20 mouse cellular contexts compared by ENCODE assay signal in the genomic region with DNA sequence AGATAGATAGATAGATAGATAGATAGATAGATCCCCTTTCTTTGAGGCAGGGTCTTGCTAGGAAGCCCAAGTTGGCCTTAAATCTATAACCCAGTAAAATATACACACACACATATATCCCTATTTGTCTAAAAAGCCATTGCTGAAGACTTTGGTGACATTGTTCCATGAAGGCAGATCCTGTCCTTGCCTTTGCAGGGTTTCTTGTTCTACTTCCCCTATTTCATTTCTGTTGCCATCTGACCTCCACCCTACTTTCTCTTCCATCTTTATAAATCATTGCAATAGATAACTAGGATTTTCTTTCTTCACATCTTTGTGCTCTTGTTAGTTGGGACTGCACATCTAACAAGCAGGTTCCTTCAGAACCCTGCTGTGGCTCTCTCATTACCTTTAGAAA. TPM values are rescaled to one million over a fixed set of nuclear protein-coding genes. Genes with fewer than 3 reads are reported as not detected.
DNase-seq lines count a peak whose midpoint lies in the region; ATAC-seq and TF ChIP-seq lines count a peak whose summit lies in the region.
"Had no signal": no experiment of that assay in that cellular context is flagged by ENCODE, and none has a peak within 500 bp of the region (broad histone marks: within the 10 kb centered on the region; RNA-seq: fewer than 3 reads in every experiment).

No protein-coding gene starts in this region.

- DNase-seq in heart, adult 11 months = peak; percentile 57
- no peak for DNase-seq in heart, embryonic 10.5 days (ENCODE audit: low spot score)
- DNase-seq in MEL (ENCODE audit: low read depth, low spot score) = peak; percentile 30
- peak; percentile 20 for DNase-seq in splenic B cell, adult 2 months (ENCODE audit: low read depth, low spot score)
- no peak for DNase-seq in spleen, postnatal 4 days (ENCODE audit: low spot score in 2 of 2)
- DNase-seq: adrenal gland, adult 8-10 months; cerebellum, adult 11-12 months; cerebellum, adult 9-10 months; cerebellum, postnatal 25 days; forebrain, postnatal 0 days; gastrocnemius, postnatal 36 days; heart, adult 2 months had no signal

- H3K9me3 ChIP-seq in heart, embryonic 10.5 days = no peaks in the 10 kb centered on the region
- no peaks in the 10 kb centered on the region for H3K9me3 ChIP-seq in MEL (replicated peaks; ENCODE audit: insufficient read depth, low read length)
- no peaks in the 10 kb centered on the region for H3K9me3 ChIP-seq in liver, embryonic 12.5 days (replicated peaks)
- H3K9me3 ChIP-seq: embryonic facial prominence, embryonic 10.5 days; forebrain, embryonic 13.5 days; heart, embryonic 12.5 days; hindbrain, embryonic 10.5 days had no signal

- H3K4me2 ChIP-seq in liver, embryonic 12.5 days = no peak overlapping the region
- H3K4me2 ChIP-seq: forebrain, embryonic 13.5 days; heart, embryonic 12.5 days; hindbrain, embryonic 14.5 days had no signal

- ATAC-seq in granulocyte monocyte progenitor cell, adult 5-6 weeks (replicated peaks; ENCODE audit: poor library complexity, severe bottlenecking) = peak; percentile 74
- ATAC-seq in liver, embryonic 12.5 days = no peak
- ATAC-seq: forebrain, embryonic 13.5 days; forebrain, postnatal 0 days had no signal

- no peak for TF ChIP-seq RAD21 in MEL (IDR thresholded peaks at IDR 0.05; ENCODE audit: low read depth, low read length)

- H3K9ac ChIP-seq in MEL (ENCODE audit: control insufficient read depth, low read depth, low read length, poor library complexity, severe bottlenecking) = no peak overlapping the region
- no peak overlapping the region for H3K9ac ChIP-seq in liver, embryonic 12.5 days
- H3K9ac ChIP-seq: forebrain, embryonic 13.5 days; forebrain, postnatal 0 days; heart, embryonic 12.5 days; hindbrain, embryonic 14.5 days had no signal

- H3K79me2 ChIP-seq in MEL (ENCODE audit: control insufficient read depth, insufficient read depth, low read length, poor library complexity) = peaks cover 18% of the 10 kb centered on the region

- peaks cover 12% of the 10 kb centered on the region; the same call in 1 of the 2 replicates for H3K36me3 ChIP-seq in heart, embryonic 10.5 days
- H3K36me3 ChIP-seq in MEL (ENCODE audit: control insufficient read depth in 1 of 2, insufficient read depth in 2 of 2, low read length in 2 of 2) = peaks cover 3 to 6% of the 10 kb centered on the region in 2 experiments
- H3K36me3 ChIP-seq in splenic B cell, adult 2 months (ENCODE audit: control insufficient read depth, insufficient read depth, low read length, poor library complexity, severe bottlenecking) = no peaks in the 10 kb centered on the region
- peaks cover 15% of the 10 kb centered on the region for H3K36me3 ChIP-seq in liver, embryonic 12.5 days

- TF ChIP-seq CTCF in MEL (IDR thresholded peaks at IDR 0.05 in 2 of 3, conservative IDR thresholded peaks at IDR 0.05 in 1 of 3; ENCODE audit: control insufficient read depth in 1 of 3, insufficient read depth in 1 of 3, low read depth in 2 of 3, low read length in 3 of 3, poor library complexity in 1 of 3, severe bottlenecking in 1 of 3) = no peak

- H3K27me3 ChIP-seq in heart, embryonic 10.5 days (ENCODE audit: insufficient read depth, poor library complexity, severe bottlenecking) = no peaks in the 10 kb centered on the region
- no peaks in the 10 kb centered on the region for H3K27me3 ChIP-seq in MEL (ENCODE audit: control insufficient read depth in 1 of 2, insufficient read depth in 2 of 2, low read length in 2 of 2)
- no peaks in the 10 kb centered on the region for H3K27me3 ChIP-seq in splenic B cell, adult 2 months (ENCODE audit: control insufficient read depth, insufficient read depth, low read length, poor library complexity, severe bottlenecking)
- H3K27me3 ChIP-seq in liver, embryonic 12.5 days (replicated peaks) = no peaks in the 10 kb centered on the region
- H3K27me3 ChIP-seq: CH12.LX; forebrain, embryonic 13.5 days; heart, embryonic 12.5 days had no signal

- no peak overlapping the region for H3K4me3 ChIP-seq in heart, embryonic 10.5 days
- no peak overlapping the region for H3K4me3 ChIP-seq in MEL (ENCODE audit: control insufficient read depth in 1 of 2, insufficient read depth in 1 of 2, low read depth in 2 of 2, low read length in 2 of 2)
- H3K4me3 ChIP-seq in liver, embryonic 12.5 days = no peak overlapping the region
- H3K4me3 ChIP-seq: embryonic facial prominence, embryonic 10.5 days; forebrain, embryonic 13.5 days; heart, adult 2 months; heart, embryonic 12.5 days; hindbrain, embryonic 10.5 days had no signal

- no peak overlapping the region for H3K27ac ChIP-seq in heart, embryonic 10.5 days
- H3K27ac ChIP-seq in MEL (ENCODE audit: control insufficient read depth, low read depth, low read length) = no peak overlapping the region
- H3K27ac ChIP-seq in liver, embryonic 12.5 days = no peak overlapping the region
- H3K27ac ChIP-seq: embryonic facial prominence, embryonic 10.5 days; forebrain, embryonic 13.5 days; heart, adult 2 months; hindbrain, embryonic 10.5 days; hindbrain, embryonic 14.5 days had no signal

- H3K4me1 ChIP-seq in heart, embryonic 10.5 days = peaks cover 6% of the 10 kb centered on the region
- peaks cover 0 to 6% of the 10 kb centered on the region in 2 experiments; a peak in 3 of 4 replicates for H3K4me1 ChIP-seq in MEL (ENCODE audit: control insufficient read depth in 1 of 2, insufficient read depth in 2 of 2, low read length in 2 of 2)
- H3K4me1 ChIP-seq in liver, embryonic 12.5 days = peaks cover 20% of the 10 kb centered on the region

- TF ChIP-seq EP300 in MEL (IDR thresholded peaks at IDR 0.05; ENCODE audit: low read depth in 1 of 2, low read length in 2 of 2) = no peak

- no peak for TF ChIP-seq POLR2A in MEL (IDR thresholded peaks at IDR 0.05; ENCODE audit: control insufficient read depth in 1 of 2, insufficient read depth in 1 of 2, low read depth in 1 of 2, low read length in 2 of 2, poor library complexity in 1 of 2)

TF ChIP-seq in MEL, 35 proteins besides CTCF, POLR2A, EP300 and RAD21:
- TF ChIP-seq MYC (IDR thresholded peaks at IDR 0.05; ENCODE audit: low read depth, low read length) = no peak
- no peak for TF ChIP-seq MAX (IDR thresholded peaks at IDR 0.05; ENCODE audit: low read length)
- no peak for TF ChIP-seq POLR2AphosphoS2 (IDR thresholded peaks at IDR 0.05; ENCODE audit: low read length)
- TF ChIP-seq TCF12 (IDR thresholded peaks at IDR 0.05; ENCODE audit: low read depth, low read length) = no peak
- TF ChIP-seq UBTF (IDR thresholded peaks at IDR 0.05; ENCODE audit: borderline replicate concordance, insufficient read depth, low read depth, low read length) = no peak
- no peak for TF ChIP-seq ZNF384 (IDR thresholded peaks at IDR 0.05; ENCODE audit: low read depth, low read length)
- TF ChIP-seq RCOR1 (IDR thresholded peaks at IDR 0.05; ENCODE audit: low read depth, low read length) = no peak
- no peak for TF ChIP-seq KAT2A (conservative IDR thresholded peaks at IDR 0.05; ENCODE audit: low read depth, low read length)
- no peak for TF ChIP-seq NELFE (IDR thresholded peaks at IDR 0.05; ENCODE audit: low read depth, low read length)
- no peak for TF ChIP-seq SMC3 (IDR thresholded peaks at IDR 0.05; ENCODE audit: low read depth, low read length)
- no peak for TF ChIP-seq JUND (IDR thresholded peaks at IDR 0.05; ENCODE audit: low read depth, low read length)
- TF ChIP-seq MAZ (IDR thresholded peaks at IDR 0.05; ENCODE audit: low read depth, low read length) = no peak
- no peak for TF ChIP-seq MXI1 (IDR thresholded peaks at IDR 0.05; ENCODE audit: low read depth, low read length)

RNA-seq across cellular contexts. Expression of gene Usp8, which starts 5.8 kb away (rescaled TPM):
- polyA plus RNA-seq in heart, embryonic 10.5 days (2016; fragmentation: Nextera tagmentation; extraction: Ambion mirVana) = 40.3 and 42.4 TPM in 2 replicates
- 18.5 and 21.1 TPM in 2 replicates for total RNA-seq in MEL (2012; rRNA removed)
- 10 to 100 TPM in 1 of 2 experiments, not detected in 1; 34.6 TPM for polyA plus RNA-seq in MEL (2012; ENCODE audit: insufficient read depth in 1 of 2, insufficient read length in 2 of 2, low read depth in 1 of 2, low replicate concordance in 2 of 2, missing spikeins in 1 of 2)
- 42.4 and 49.7 TPM in 2 replicates for total RNA-seq in granulocyte monocyte progenitor cell, adult 5-6 weeks (2014; fragmentation: Nextera tagmentation)
- total RNA-seq in granulocyte monocyte progenitor cell, adult 5-6 weeks (2017) = 52.6 and 58.2 TPM in 2 replicates
- polyA plus RNA-seq in liver, embryonic 12.5 days (2016; fragmentation: Nextera tagmentation; extraction: Ambion mirVana) = 27.7 TPM in 2 replicates

RNA-seq across cellular contexts. Expression of gene Gabpb1, which starts 36.8 kb away (rescaled TPM):
- 42.3 and 48.6 TPM in 2 replicates for polyA plus RNA-seq in heart, embryonic 10.5 days (2016; fragmentation: Nextera tagmentation; extraction: Ambion mirVana)
- total RNA-seq in MEL (2012; rRNA removed) = 11.7 and 13.1 TPM in 2 replicates
- 10 to 100 TPM in 1 of 2 experiments, not detected in 1; 17.8 TPM for polyA plus RNA-seq in MEL (2012; ENCODE audit: insufficient read depth in 1 of 2, insufficient read length in 2 of 2, low read depth in 1 of 2, low replicate concordance in 2 of 2, missing spikeins in 1 of 2)
- total RNA-seq in granulocyte monocyte progenitor cell, adult 5-6 weeks (2014; fragmentation: Nextera tagmentation) = 32.9 and 38.2 TPM in 2 replicates
- 31.2 and 37.4 TPM in 2 replicates for total RNA-seq in granulocyte monocyte progenitor cell, adult 5-6 weeks (2017)
- 35.3 and 36.2 TPM in 2 replicates for polyA plus RNA-seq in liver, embryonic 12.5 days (2016; fragmentation: Nextera tagmentation; extraction: Ambion mirVana)

Comparison
In these comparisons a context has a peak if more than half of its experiments do, and no peak if none do; other contexts are left out.
1. DNase-seq: peak in heart, adult 11 months (single experiment), MEL (single experiment) and splenic B cell, adult 2 months (single experiment); none in heart, embryonic 10.5 days (single experiment) and spleen, postnatal 4 days (0 of 2).